Mouse (Mus musculus) cerebellum, adult 18-20 months (tissue): Measurements from ENCODE around the gene Atp1b4.
"Not testable (repeated sequence)": the region's sequence is repeated elsewhere in the genome, so short reads cannot be mapped to it uniquely, and the experiment has no call there.

Source experiments
- DNase-seq, 2 experiments: peaks; one replicate each; pipeline ENCODE4 v3.0.0; 2021

Atp1b4 gene

GRCm38 (mm10) chrX:38315884-38316283 is at the start of gene Atp1b4:
Gene Atp1b4 (plus strand): TSS chrX:38316184.
- DNase-seq, result no peak

- DNase-seq, result no peak
Measured at GRCm38 (mm10) chrX:38308597-38308996, 7.4 kb upstream of the Atp1b4 start.

GRCm38 (mm10) chrX:38311054-38311453 is 4.9 kb upstream of the Atp1b4 start:
- DNase-seq, result no peak

- no peak for DNase-seq
Measured at GRCm38 (mm10) chrX:38312910-38313625, 2.9 kb upstream of the Atp1b4 start.

- DNase-seq, result no peak
Measured at GRCm38 (mm10) chrX:38313626-38314210, 2.3 kb upstream of the Atp1b4 start.

- DNase-seq, result no peak
Measured at GRCm38 (mm10) chrX:38330695-38331406, 14.9 kb downstream of the Atp1b4 start.

GRCm38 (mm10) chrX:38334329-38335279 is 18.6 kb downstream of the Atp1b4 start:
- no peak for DNase-seq

GRCm38 (mm10) chrX:38362016-38362415 is 46.0 kb downstream of the Atp1b4 start:
- DNase-seq, result no peak

- DNase-seq, result not testable (repeated sequence)
Measured at GRCm38 (mm10) chrX:38364621-38365020, 48.6 kb downstream of the Atp1b4 start.

GRCm38 (mm10) chrX:38373169-38373568 is 57.2 kb downstream of the Atp1b4 start:
- DNase-seq, result not testable (repeated sequence)
